Mouse (Mus musculus) Patski (cell line): ENCODE results near the gene Limk2. TPM values are rescaled to one million over a fixed set of nuclear protein-coding genes. Genes with fewer than 3 reads are reported as not detected.

ENCODE experiments used
- ATAC-seq: fragments of 100-300 bp; one replicate; pipeline ENCODE4 v1.8.0; 2021
- CTCF ChIA-PET: fragments of 350-600 bp; sonication (Branson Sonifier 250); formaldehyde crosslinking; loops from one replicate; lab custom pipeline; 2022; ENCODE audit warnings: inconsistent platforms; lab: Charles Lee
- POLR2A ChIA-PET: fragments of 350-600 bp; sonication (Branson Sonifier 250); formaldehyde crosslinking; loops from one replicate; lab custom pipeline; 2022; ENCODE audit warnings: antibody characterized with exemption, inconsistent platforms; lab: Charles Lee
- DNase-seq: peaks from one replicate; pipeline ENCODE4 v3.0.0-alpha.2; 2011; ENCODE audit warnings: low read depth, low spot score
- H3K27me3 ChIP-seq: fragments of 371-371 bp; one replicate; pipeline ENCODE4 v1.5.1; 2021
- CTCF ChIP-seq: fragments of 100-300 bp; IDR thresholded peaks from one replicate; pipeline ENCODE4 v1.5.1; 2021
- in situ Hi-C: fragments of 300-500 bp; cut with MboI; formaldehyde crosslinking; loops from 3 replicates; pipeline ENCODE4 v1.11.1; 2018; ENCODE audit warnings: low pct_unique_long_range_greater_than_20kb, mixed read lengths
- polyA plus RNA-seq: library from polyadenylated mRNA; unstranded; gene quantifications from one replicate; pipeline ENCODE4 v1.2.3, GENCODE M21; 2021

Gene Limk2
- polyA plus RNA-seq, 1 experiment from 2014 or later = 38.5 TPM

- CTCF ChIA-PET = interaction anchor here (0.7 to 1.1 kb wide), 2 partner anchors 51 to 56 kb away, joined by 3 read pairs; no protein-coding TSS in a partner anchor
- peak; percentile 26 for ATAC-seq
- in situ Hi-C loops = no loop called here
- no peak for TF ChIP-seq CTCF
- H3K27me3 ChIP-seq = no peaks in the 10 kb centered on the region
- no peak for DNase-seq
- POLR2A ChIA-PET = no interaction called here
These were observed 34.1 kb upstream of the Limk2 start for GRCm38 (mm10) chr11:3443091-3443490.

- ChIA-PET CTCF (interaction anchor here (0.7 kb wide), 1 partner anchor 51 kb away, joined by 3 read pairs; no protein-coding TSS in a partner anchor), POLR2A (no interaction called here)
- H3K27me3 ChIP-seq = no peaks in the 10 kb centered on the region
- DNase-seq (no peak), ATAC-seq (no peak)
- in situ Hi-C loops = no loop called here
- no peak for TF ChIP-seq CTCF
These were observed 33.7 kb upstream of the Limk2 start for GRCm38 (mm10) chr11:3442677-3443076.

DNA sequence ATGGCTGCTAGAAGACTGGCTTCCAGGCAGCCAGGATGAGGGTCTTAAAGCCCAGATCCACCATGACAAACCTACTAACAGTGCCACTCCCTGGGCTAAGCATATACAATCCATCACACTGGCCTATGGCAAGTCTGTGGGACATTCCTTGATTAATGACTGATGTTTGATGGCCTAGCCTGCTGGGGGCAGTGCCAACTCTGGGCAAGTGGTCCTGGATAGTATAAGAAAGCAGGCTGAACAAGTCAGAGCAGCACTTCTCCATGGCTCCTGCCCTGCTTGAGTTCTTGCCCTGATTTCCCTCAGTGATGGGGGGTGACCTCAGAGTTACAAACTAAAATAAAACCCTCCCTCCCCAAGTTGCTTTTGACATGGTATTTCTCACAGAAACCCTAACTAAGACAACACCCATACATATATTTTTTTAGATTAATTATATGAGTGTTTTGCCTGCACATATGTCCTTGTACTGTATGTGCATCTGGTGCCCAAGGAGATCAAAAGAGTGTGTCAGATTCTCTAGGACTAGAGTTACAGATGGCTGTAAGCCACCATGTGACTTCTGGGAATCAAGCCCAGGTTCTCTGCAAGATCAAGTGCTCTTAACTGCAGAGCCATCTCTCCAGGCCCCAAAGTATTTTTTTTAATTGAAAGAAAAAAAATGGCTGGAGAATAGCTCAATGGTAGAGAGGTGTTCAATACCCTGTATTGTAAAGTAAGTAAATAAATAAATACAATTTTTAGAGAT, 32.9 kb upstream of the Limk2 start:
- ChIA-PET POLR2A (interaction anchor here (1.1 kb wide), 1 partner anchor 10 kb away, joined by 3 read pairs; no protein-coding TSS in a partner anchor), CTCF (interaction anchor here (1.3 kb wide), 1 partner anchor 13 kb away, joined by 3 read pairs; no protein-coding TSS in a partner anchor)
- DNase-seq = no peak
- no peaks in the 10 kb centered on the region for H3K27me3 ChIP-seq
- no peak for ATAC-seq
- no peak for TF ChIP-seq CTCF
- in situ Hi-C loops = no loop called here

- no peak for TF ChIP-seq CTCF
- POLR2A ChIA-PET = no interaction called here
- CTCF ChIA-PET = interaction anchor here (2.1 kb wide), 1 partner anchor 10 kb away, joined by 10 read pairs; no protein-coding TSS in a partner anchor
- in situ Hi-C loops = no loop called here
- ATAC-seq = peak; percentile 73
- DNase-seq = peak; percentile 53
- no peaks in the 10 kb centered on the region for H3K27me3 ChIP-seq
These were observed 28.6 kb upstream of the Limk2 start for GRCm38 (mm10) chr11:3437621-3438020.

GRCm38 (mm10) chr11:3433809-3434208, 24.8 kb upstream of the Limk2 start:
- no peak for ATAC-seq
- CTCF ChIA-PET = interaction anchor here (0.8 kb wide), 1 partner anchor 81 kb away, joined by 3 read pairs; the partner anchor contains the start of gene Selenom

GRCm38 (mm10) chr11:3431976-3432603, 23.1 kb upstream of the Limk2 start:
- ChIA-PET POLR2A (no interaction called here), CTCF (interaction anchor here (0.9 kb wide), 1 partner anchor 9 kb away, joined by 5 read pairs; no protein-coding TSS in a partner anchor)
- ATAC-seq (no peak), DNase-seq (no peak)
- in situ Hi-C loops = no loop called here
- TF ChIP-seq CTCF = no peak
- no peaks in the 10 kb centered on the region for H3K27me3 ChIP-seq

More at GRCm38 (mm10) chr11:3433809-3434208, 24.8 kb upstream of the Limk2 start:
- TF ChIP-seq CTCF = no peak
- H3K27me3 ChIP-seq = no peaks in the 10 kb centered on the region
- in situ Hi-C loops = no loop called here
- no peak for DNase-seq
- POLR2A ChIA-PET = no interaction called here

- no peak for TF ChIP-seq CTCF
- ATAC-seq = no peak
- POLR2A ChIA-PET = no interaction called here
- H3K27me3 ChIP-seq = no peaks in the 10 kb centered on the region
- in situ Hi-C loops = no loop called here
- no peak for DNase-seq
- CTCF ChIA-PET = interaction anchor here (0.9 kb wide), 1 partner anchor 9 kb away, joined by 5 read pairs; no protein-coding TSS in a partner anchor
These were observed 22.5 kb upstream of the Limk2 start for GRCm38 (mm10) chr11:3431515-3431914.

GRCm38 (mm10) chr11:3428632-3429031, 19.6 kb upstream of the Limk2 start:
- in situ Hi-C loops = no loop called here
- CTCF ChIA-PET = interaction anchor here (1.3 to 2.6 kb wide), 3 partner anchors 8 to 25 kb away, joined by 7 to 10 read pairs (median 7); no protein-coding TSS in a partner anchor
- no peak for ATAC-seq

DNA sequence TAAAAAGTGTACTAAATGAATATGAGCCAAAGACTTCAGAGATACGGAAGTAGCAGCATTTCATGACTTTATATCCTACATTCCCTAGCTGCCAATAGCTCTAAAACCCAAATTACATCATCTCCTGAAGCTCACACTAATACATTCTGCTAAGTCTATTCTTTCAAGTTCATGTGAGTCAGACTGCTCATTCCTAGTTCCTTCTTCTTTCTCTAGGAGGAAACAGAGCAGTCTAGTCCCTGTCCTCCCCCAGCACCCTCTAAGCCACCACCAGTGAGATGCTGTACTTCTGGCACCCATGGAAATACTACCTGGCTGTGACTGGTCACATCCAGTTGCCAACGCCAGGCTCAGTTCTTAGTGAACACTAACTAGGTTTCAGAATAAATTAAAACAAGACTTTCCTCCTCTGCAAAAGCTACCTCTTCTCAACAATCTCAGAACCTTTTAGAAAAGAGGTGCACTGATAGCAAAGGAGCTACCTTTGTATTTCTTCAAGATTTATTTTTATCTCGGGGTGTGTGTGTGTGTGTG, 18.8 kb upstream of the Limk2 start:
- CTCF ChIA-PET = interaction anchor here (1.7 to 2.6 kb wide), 4 partner anchors 9 to 26 kb away, joined by 4 to 10 read pairs (median 6); partner anchors contain the start of gene Limk2
- in situ Hi-C loops = no loop called here
- ATAC-seq = no peak
- POLR2A ChIA-PET = interaction anchor here (0.6 kb wide), 1 partner anchor 66 kb away, joined by 3 read pairs; no protein-coding TSS in a partner anchor
- H3K27me3 ChIP-seq = no peaks in the 10 kb centered on the region
- DNase-seq = no peak
- no peak for TF ChIP-seq CTCF

More at GRCm38 (mm10) chr11:3428632-3429031, 19.6 kb upstream of the Limk2 start:
- no peak for DNase-seq
- H3K27me3 ChIP-seq = no peaks in the 10 kb centered on the region
- TF ChIP-seq CTCF = no peak
- POLR2A ChIA-PET = no interaction called here

GRCm38 (mm10) chr11:3422242-3422641, 13.3 kb upstream of the Limk2 start:
- ChIA-PET CTCF (interaction anchor here (1.2 kb wide), 1 partner anchor 10 kb away, joined by 5 read pairs; no protein-coding TSS in a partner anchor), POLR2A (no interaction called here)
- ATAC-seq (no peak), DNase-seq (no peak)
- no peak for TF ChIP-seq CTCF
- in situ Hi-C loops = no loop called here
- no peaks in the 10 kb centered on the region for H3K27me3 ChIP-seq
